Mouse (Mus musculus) C2C12 (cell line): ENCODE results near the gene Ap1ar. TPM values are rescaled to one million over a fixed set of nuclear protein-coding genes. Genes with fewer than 3 reads are reported as not detected.

Experiments used
- H3K27me3 ChIP-seq: one replicate; pipeline ENCODE4 v1.6.1; 2011; ENCODE audit not compliant: control insufficient read depth, insufficient read depth, insufficient read length
- H3K36me3 ChIP-seq: one replicate; pipeline ENCODE4 v1.6.1; 2011; ENCODE audit not compliant: control insufficient read depth, insufficient read depth
- H3K4me3 ChIP-seq: one replicate; pipeline ENCODE4 v1.5.1; 2011; ENCODE audit warnings: mild to moderate bottlenecking, control low read depth; ENCODE audit not compliant: poor library complexity, insufficient read depth, severe bottlenecking
- H3K79me2 ChIP-seq: one replicate; pipeline ENCODE4 v1.6.1; 2011; ENCODE audit not compliant: control insufficient read depth, insufficient read depth
- H3K79me3 ChIP-seq: one replicate; pipeline ENCODE4 v1.6.1; 2011; ENCODE audit warnings: low read depth, control low read depth
- H3ac ChIP-seq: one replicate; pipeline ENCODE3; 2011; ENCODE audit warnings: low read depth; ENCODE audit not compliant: control insufficient read depth, insufficient read length
- CEBPB ChIP-seq: IDR thresholded peaks from one replicate; pipeline ENCODE4 v1.6.1; 2011; ENCODE audit warnings: low read depth, mild to moderate bottlenecking, control low read depth, moderate library complexity
- CTCF ChIP-seq: IDR thresholded peaks from one replicate; pipeline ENCODE4 v1.5.1; 2011; ENCODE audit not compliant: control insufficient read depth, insufficient read depth, insufficient read length
- FOSL1 ChIP-seq: IDR thresholded peaks from one replicate; pipeline ENCODE4 v1.8.0; 2011; ENCODE audit warnings: mild to moderate bottlenecking, low read length; ENCODE audit not compliant: poor library complexity, insufficient read depth, severe bottlenecking
- MAX ChIP-seq: IDR thresholded peaks from one replicate; pipeline ENCODE4 v1.6.1; 2011; ENCODE audit warnings: mild to moderate bottlenecking, control low read depth
- MYOD1 ChIP-seq: IDR thresholded peaks from one replicate; pipeline ENCODE4 v1.6.1; 2011; ENCODE audit warnings: low read depth; ENCODE audit not compliant: control insufficient read depth, insufficient read length
- MYOG ChIP-seq: IDR thresholded peaks from one replicate; pipeline ENCODE4 v1.6.1; 2011; ENCODE audit not compliant: control insufficient read depth, insufficient read length; ENCODE audit errors: extremely low read depth
- USF1 ChIP-seq: IDR thresholded peaks from one replicate; pipeline ENCODE4 v1.6.1; 2011; ENCODE audit warnings: low read depth, mild to moderate bottlenecking, control low read depth, moderate library complexity
- polyA plus RNA-seq: library from polyadenylated mRNA; unstranded; fragments of >200 nt; fragmentation: generic; extraction: Trizol; gene quantifications from one replicate; pipeline ENCODE4 v1.2.1, GENCODE M21; 2012; ENCODE audit warnings: missing spikeins

The Ap1ar gene
- polyA plus RNA-seq, 1 experiment, result 13.0 TPM

DNA sequence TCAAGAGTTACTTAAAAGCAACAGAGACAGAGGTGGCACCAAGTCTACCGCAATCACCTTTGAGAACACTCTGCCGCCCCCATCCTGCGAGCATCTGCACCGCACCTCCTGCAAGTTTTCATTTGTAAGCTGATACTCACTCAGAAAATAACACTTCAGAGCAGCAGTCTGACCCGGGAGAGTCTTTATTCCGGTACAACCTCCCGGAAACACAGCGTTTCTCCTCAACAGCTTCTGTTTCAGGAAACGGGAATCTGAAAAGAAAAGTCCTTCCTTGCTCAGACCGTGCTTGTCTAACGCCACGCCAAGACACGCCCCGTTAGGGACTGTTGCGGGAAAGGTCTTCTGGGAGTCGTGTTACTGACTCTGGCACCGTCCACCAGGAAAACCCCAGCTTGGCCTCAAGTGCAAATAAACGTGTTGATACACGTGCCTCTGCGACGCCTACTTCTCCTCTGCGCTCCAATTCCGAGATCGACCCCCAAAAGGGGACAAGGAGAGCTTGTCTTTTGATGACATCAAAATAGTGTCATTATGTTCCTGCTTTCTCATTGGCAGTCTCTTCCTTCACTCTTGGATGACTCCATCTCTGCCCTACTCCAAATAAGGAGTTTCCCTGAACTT, 57.2 kb downstream of the Ap1ar start, which contains the start of gene Alpk1:
Gene Alpk1, minus strand, starts transcription at position 507 of the 624 bp plus-strand sequence.
- H3ac ChIP-seq, result peak within 1 kb of the TSS; percentile 47
- no peaks in the 10 kb centered on the region for H3K79me2 ChIP-seq
- no peaks in the 10 kb centered on the region for H3K36me3 ChIP-seq
- H3K27me3 ChIP-seq, result no peaks in the 10 kb centered on the region
- TF ChIP-seq MYOG (no peak), FOSL1 (no peak), CEBPB (no peak), USF1 (no peak), MYOD1 (no peak), CTCF (no peak), MAX (no peak)
- no peaks in the 10 kb centered on the region for H3K79me3 ChIP-seq
- peak within 1 kb of the TSS; percentile 30 for H3K4me3 ChIP-seq

DNA sequence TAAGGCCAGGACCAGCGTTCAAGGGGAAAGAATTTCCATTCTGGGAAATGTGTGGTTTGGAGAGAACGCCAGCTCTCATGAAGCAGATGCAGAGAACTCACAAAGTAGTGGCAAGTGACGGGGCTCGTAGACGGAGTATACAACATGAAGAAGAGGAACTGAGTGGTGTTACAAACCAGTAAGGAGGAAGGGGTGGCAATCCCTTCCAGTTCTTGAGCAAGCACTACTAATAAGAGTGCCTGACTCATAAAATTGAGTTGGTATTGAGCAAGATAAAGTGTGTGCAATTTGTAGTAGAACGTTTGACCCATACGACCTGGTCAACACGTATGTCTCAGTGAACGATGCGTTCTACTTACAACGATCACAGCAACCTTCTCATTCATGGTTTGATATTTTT, 68.2 kb downstream of the Ap1ar start:
- H3ac ChIP-seq, result no peak overlapping the region
- TF ChIP-seq FOSL1 (no peak), MYOD1 (no peak), MAX (no peak), CTCF (no peak), CEBPB (no peak), USF1 (no peak), MYOG (no peak)
- H3K27me3 ChIP-seq, result no peaks in the 10 kb centered on the region
- no peak overlapping the region for H3K4me3 ChIP-seq
- no peaks in the 10 kb centered on the region for H3K79me3 ChIP-seq
- H3K79me2 ChIP-seq, result no peaks in the 10 kb centered on the region
- H3K36me3 ChIP-seq, result no peaks in the 10 kb centered on the region

DNA sequence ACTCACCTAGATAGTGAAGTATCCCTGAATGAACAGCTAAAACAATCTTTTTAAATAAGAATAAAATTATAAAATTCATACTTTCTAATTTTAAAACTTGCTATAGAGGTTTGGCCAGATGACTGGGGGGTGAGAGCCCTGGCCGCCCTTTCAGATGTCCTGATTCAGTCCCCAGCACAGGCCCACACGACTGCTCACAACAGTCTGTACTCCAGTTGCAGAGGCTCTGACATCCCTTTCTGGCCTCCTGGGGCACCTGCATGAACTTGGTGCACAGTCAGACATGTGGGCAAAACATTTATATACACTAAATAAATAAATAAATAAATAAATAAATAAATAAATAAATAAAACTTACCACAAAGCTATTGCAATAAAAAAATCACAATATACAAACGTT, 71.4 kb downstream of the Ap1ar start:
- Histone ChIP-seq H3K36me3 (no peaks in the 10 kb centered on the region), H3K79me2 (no peaks in the 10 kb centered on the region), H3K79me3 (no peaks in the 10 kb centered on the region), H3ac (no peak overlapping the region), H3K4me3 (no peak overlapping the region), H3K27me3 (no peaks in the 10 kb centered on the region)
- TF ChIP-seq MAX (no peak), MYOD1 (no peak), MYOG (no peak)

DNA sequence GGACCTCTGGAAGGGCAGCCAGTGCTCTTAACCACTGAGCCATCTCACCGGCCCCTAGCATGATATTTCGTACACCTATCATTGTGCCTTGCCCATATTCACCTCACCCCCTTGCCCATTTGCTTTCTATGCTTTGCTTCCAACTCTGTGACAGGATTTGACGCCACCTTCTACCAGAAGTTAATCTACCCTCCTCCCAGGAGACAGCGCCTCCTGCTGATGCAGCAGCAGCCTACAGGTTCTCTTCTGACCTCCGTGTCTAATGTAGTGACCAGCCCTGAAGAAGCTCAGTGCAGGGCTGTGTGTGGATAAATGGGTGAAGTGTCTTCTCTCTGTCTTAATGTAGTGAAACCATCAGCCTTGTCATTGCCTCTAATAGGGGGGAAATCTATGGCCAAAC, 72.8 kb downstream of the Ap1ar start:
- no peaks in the 10 kb centered on the region for H3K79me3 ChIP-seq
- H3K79me2 ChIP-seq, result no peaks in the 10 kb centered on the region
- H3K36me3 ChIP-seq, result no peaks in the 10 kb centered on the region
- no peaks in the 10 kb centered on the region for H3K27me3 ChIP-seq
- H3K4me3 ChIP-seq, result no peak overlapping the region
- no peak overlapping the region for H3ac ChIP-seq
- TF ChIP-seq MYOG (no peak), CEBPB (no peak), MAX (no peak)

DNA sequence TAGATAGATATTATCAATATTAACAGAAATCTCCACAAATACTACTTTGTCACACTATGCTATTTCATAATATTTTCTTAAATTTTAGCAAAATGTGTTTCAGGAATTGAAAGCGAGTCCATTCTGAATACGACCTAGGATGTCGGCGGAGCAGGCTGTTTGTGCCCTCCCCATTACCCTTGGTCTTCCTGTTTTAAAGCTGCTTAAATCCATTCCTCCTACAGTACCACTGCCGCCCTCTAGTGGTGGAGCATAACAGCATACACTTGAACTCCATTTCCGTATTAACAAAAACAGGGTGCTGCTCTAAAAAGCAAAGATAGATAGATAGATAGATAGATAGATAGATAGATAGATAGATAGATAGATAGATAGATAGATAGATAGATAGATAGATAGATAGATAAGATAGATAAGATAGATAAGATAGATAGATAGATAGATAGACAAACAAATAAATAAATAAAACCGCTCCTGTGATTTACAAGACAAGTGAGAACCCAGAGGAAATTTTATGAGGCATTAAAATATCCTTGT, 74.2 kb downstream of the Ap1ar start:
- Histone ChIP-seq H3K36me3 (no peaks in the 10 kb centered on the region), H3K4me3 (no peak overlapping the region), H3K27me3 (no peaks in the 10 kb centered on the region), H3K79me3 (no peaks in the 10 kb centered on the region), H3ac (no peak overlapping the region), H3K79me2 (no peaks in the 10 kb centered on the region)
- no peak for TF ChIP-seq CEBPB
- TF ChIP-seq CTCF, result no peak
- no peak for TF ChIP-seq MAX
- TF ChIP-seq MYOD1, result no peak
- no peak for TF ChIP-seq MYOG
- TF ChIP-seq FOSL1, result no peak
- no peak for TF ChIP-seq USF1

DNA sequence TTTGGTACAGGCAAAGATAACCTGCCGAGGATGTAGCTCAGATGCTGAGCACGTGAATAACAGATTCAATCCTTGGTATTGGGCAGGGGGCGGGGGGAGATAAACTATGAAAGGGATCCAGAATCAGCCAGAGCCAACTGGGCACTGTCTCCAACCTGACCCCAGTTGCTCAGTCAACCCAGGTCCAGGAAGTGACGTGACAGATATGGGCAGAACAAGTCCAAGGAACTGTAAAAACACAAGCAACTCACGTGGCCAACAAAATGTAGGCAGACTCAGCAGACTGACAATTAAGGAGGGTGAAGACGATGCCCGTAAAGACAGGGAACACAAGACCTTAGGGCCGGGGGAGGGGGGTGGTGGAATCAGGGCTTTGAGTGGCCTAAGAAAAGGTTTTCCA, 74.9 kb downstream of the Ap1ar start:
- no peak for TF ChIP-seq MYOG
- TF ChIP-seq CTCF, result no peak
- TF ChIP-seq CEBPB, result no peak
- no peak for TF ChIP-seq MAX
- TF ChIP-seq FOSL1, result no peak
- TF ChIP-seq MYOD1, result no peak
- no peak for TF ChIP-seq USF1
- H3K27me3 ChIP-seq, result no peaks in the 10 kb centered on the region
- H3K4me3 ChIP-seq, result no peak overlapping the region

More for the DNA sequence above, 74.9 kb downstream of the Ap1ar start:
- H3K79me3 ChIP-seq, result no peaks in the 10 kb centered on the region
- no peak overlapping the region for H3ac ChIP-seq
- no peaks in the 10 kb centered on the region for H3K79me2 ChIP-seq
- H3K36me3 ChIP-seq, result no peaks in the 10 kb centered on the region
